Mouse (Mus musculus) v-Abl transformed pro-B cells (cell line): Measurements from ENCODE around the gene Tln2.

Experiments used
- in situ Hi-C, 2 experiments: fragments of 400-800 bp; cut with MboI; formaldehyde crosslinking; loops; one replicate each; pipeline ENCODE4 v1.15.1; 2025; ENCODE audit not compliant: unreplicated experiment in 2 of 2

The Tln2 gene

DNA sequence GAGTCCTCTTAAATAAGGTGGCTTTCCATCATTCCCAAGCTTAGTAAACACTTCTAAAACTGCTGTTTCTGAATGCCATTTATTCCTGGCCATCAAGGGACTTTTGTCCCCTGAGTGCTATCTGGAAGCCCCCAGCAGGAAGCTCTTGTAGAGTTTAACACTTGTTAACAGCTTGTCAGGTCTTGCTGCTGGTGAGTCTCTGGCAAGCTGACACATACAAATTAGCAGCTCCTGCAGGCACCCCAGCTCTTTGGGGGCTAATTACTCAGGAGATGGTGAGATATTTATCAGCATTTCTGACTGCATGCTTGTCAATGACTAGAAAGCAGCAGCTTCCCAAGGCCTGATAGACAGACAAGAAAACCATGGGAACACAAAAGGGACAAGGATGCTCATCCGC is 77.2 kb downstream of the Tln2 start:
- in situ Hi-C loops: no loop called here

DNA sequence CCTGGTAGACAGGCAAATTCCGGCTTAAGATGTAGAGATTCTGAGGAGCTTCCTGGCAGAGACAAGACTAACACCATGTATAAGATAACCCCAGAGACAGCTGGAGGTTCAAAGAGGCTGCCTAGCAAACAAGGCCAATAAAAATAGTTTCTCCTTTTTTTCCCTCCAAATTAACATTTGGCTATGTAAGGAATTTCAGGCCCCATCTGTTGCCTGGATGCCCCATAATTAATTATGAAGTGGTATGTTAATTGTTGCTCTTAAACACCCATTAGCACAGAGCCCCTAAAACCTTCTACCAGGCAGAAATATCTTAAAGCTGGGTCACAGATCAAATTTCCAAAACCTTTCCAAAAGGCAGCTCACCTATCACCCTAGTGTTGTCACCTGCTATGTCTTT is 77.7 kb downstream of the Tln2 start:
- in situ Hi-C loops: no loop called here

DNA sequence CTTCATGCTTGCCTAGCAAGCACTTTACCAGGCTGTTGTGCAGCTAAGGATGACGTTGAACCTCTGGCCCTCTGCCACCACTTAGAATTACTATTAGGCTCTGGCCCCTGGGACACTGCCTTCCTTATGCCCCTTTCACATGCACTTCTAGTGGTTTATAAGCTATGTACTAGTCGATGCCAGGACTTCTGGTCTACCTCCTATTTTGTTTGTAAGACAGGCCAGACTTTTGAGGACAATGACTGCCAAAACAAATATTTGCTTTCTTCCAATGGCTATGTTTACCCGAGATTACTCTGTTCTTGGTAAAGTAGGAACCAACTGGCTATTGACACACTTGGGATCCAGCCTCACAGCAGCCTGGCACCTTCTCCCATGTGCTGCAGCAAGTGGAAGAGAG is 82.1 kb downstream of the Tln2 start:
- in situ Hi-C loops: no loop called here

DNA sequence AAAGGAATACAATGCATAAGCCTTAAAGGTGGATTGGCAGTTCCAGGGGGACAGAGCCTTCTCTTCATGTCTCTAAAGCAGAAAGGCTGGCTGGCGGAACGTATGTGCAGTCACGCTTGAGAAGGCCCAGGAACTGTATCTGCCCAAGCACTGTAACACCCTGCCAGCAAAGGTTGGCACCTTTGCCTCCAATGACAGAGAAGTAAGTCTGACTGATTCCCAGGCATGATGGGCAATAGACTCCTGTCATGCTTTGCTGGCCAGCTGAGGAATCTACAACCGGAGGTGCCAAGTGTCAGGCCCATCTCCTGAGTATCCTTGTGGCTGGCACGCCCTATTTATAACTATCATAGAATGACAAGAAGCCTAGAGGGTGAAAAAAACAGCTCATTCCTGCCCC is 83.3 kb downstream of the Tln2 start:
- in situ Hi-C loops: no loop called here

DNA sequence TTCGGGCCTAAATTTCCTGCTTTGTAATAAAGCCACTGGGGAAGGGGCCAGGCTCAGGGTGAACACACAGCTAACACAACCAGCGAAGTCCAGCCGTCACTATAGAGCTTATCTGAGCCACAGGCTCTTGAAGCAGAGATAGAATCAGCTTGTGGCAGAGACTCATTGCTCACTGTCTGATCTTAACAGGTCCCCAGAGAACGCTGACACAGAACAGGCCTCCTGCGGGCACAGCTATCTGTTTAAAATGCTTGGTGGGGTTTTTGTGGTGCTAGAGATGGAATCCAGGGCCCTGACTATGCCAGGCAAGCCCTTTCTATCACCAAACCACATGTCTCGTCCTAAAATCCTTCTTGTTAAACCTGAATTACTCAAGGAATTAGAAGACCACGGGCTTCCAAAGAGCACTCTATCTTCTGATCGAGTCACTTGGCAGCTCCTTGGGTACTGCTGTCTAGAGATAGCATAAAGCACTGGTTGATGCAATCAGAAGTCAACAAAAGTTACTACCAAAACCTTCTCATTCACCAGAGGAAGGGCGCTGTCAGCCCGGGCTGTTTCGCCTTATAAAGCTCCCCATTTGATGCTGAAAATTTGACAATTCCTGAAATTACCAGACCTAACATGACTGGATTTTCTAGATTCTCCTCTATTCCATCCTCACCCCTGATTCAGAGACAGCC is 95.9 kb downstream of the Tln2 start:
- in situ Hi-C loops: no loop called here

DNA sequence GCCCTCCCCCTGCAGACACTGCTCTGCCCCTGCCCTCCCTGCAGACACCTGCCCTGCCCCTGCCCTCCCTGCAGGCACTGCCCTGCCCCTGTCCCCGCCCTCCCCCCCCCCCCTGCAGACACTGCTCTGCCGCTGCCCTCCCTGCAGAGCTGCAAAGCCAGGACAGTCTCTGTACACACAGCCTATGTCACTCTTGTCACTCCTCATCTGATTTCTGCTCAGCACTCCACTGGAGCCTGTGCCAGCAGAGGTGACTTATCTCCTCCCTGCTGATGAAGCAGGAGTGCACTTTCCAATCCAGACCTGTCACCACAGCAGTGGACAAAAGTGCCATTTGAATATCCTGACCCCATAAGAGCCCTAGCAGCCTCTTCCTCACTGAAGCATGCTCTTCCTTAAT is 118.0 kb downstream of the Tln2 start:
- in situ Hi-C loops: no loop called here

DNA sequence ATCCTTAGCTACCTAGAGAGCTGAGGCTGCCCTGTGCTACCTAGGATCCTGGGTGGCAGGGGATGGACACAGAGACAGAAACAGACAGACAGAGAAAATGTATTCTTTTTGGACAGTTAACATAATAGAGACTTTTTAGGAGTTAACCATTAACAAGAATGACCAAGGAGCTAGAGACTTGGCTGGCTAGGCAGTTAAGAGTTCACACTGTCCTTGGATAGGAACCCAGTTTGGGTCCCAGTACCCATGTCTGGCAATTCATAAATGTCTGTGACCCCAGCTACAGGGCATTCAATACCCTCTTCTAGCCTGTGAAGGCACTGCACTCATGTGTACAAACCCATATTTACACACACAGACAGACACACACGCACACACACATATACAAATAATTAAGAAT is 122.0 kb downstream of the Tln2 start:
- in situ Hi-C loops: no loop called here

DNA sequence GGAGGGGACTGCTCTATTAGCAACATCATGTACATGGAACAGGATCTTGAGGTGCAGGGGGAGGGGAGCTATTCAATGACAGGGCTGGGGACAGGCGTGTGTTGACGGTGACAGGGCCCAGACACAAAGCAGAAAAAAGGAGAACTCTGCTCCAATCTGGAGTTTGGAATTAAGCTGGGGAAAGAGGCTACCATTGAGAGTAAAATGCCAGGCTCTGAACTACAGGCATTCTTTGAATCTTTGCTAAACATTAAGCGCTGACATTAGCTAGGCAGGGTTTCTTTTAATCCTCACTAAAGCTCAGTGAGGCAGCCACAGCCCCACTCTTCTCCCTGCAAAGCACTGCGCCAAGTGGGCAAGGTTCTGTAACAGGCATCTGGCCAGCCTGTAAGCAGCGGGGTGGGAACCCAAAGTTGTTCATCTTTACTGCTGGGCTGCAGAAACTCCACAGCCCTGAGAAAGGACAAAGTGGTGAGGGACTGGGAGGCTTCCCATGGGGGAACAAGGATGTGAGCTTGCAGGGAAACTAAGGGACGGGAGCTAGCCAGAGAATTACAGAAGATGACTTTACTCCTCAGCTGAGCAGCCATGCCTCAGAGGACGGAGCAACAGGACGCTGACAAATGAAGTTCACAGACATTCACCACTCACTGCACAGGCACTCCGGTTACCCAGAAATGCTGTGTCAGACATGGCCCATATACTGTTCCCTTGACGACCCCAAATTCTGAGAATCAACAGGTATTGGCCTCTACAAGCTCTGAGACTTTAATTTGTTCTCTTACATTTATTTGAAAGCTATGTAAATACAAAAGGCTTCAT is 124.0 kb downstream of the Tln2 start:
- in situ Hi-C loops: no loop called here

DNA sequence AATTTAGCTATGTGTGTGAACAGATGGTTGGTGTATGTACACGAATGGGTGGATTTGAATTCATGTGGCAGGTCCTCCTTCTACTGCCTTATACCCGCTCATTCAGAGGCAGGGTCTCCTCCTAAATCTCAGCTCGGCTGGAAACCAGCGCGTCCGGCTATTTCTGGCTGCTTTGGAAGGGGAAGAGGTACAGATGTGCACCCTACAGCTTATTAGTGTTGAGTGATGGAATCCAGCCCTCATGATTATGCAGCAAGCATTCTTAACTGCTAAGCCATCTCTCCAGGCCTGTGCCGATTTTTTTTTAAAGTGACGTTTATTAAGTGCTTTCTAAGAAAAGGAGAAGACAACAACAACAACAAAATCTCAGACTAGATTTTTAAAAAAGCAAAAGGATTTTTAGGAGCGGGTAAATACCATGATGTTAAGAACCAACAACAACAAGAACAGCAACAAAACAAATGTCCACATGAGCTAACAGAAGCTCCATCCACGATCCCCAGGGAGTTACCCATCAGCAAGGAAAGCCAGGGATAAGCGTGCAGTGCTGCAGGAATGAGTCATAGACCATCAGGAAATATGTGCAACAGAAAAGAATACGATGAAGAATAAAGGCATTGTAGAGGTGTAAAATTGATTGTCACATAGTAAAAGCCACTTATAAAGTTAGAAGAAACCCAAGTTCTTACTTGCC is 130.2 kb downstream of the Tln2 start:
- in situ Hi-C loops: no loop called here

DNA sequence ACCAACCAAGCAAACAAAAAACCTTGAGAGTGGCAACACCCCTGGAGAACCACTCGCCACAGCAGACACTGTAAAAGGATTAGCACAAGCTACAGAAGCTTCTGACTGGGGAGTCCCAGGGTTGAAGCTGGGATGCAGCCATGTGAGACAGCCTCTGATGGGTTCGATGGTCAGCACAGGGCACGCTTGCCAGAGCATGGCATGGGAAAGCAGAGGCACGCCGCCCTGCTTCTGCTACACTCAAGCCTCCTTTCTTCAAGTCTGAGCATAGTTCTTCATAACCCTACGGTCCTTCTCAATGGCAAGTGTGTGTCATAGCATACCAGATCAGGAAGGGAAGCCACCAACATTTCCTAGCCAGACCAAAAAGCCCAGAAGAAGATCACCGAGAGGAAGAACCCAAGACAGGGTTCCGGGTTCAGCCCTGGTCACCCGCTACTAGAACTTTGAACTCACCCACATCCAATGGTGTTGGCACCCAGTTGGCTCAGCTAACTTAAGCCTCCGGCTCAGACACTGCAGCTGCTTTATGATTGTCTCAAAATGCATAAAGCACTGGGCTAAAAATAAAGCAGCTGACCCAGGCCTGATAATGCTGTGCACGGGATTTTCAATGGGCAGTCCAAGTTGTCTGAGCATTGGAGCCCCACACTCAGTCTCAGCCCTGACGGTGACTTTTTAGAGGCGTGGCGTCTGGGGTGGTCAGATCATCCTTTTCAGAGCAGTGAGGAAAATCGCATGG is 131.0 kb downstream of the Tln2 start:
- in situ Hi-C loops: no loop called here

DNA sequence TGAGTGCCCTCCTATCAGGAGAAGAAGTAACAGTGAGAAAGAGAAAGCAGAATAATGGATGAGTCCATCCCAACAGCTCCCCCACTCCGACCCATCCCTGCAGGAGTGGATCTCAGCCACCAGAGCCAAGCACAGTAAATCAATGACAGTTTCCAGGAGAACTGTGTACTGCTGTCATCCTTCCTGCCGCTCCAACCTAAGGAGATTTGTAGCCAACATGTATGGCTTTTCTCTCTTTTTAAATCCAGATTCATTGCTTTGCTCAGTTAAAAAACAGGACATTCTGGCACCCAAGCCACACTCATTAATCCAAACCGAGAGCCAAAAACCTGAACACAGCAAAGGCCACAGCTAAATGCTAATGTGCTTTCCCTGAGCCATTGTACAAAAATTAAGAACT is 133.2 kb downstream of the Tln2 start:
- in situ Hi-C loops: no loop called here

DNA sequence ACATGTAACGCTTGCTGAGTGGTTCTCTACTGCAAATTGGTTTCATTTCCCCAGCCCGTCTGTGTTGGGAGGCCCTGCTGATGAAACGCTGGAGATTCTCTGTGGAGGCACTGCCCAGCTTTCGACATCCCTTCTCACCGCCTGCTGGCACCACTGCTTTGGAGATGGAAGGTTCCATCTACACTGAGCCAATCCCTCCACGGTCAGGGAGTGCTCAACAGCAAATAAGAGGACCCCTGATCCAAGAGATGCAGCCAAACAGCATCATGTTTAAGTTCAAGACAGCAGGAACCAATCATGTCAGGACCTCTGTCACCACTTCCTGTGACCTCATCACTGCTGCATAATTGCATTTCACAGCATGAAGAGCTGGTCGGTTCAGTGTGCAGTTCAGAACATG is 135.4 kb downstream of the Tln2 start:
- in situ Hi-C loops: no loop called here

DNA sequence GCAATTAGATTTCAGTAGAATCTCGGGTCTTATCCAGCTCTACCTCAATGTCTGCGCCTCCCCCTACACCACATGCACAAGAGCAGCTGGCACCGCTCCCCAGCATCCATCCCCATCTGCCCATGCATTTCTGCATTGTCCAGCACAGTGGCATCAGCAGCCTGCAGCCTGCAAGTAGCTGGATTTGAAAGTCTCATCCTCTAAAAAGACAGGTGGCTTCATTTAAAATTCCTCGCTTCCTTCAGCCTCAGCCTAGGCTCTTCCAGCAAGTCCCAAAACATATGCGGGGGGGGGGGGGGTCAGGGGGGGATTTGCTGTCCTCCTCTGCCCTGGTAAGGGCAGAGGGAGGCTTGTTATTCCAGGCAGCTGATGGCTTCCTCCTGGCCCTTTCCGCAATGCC is 141.4 kb downstream of the Tln2 start:
- in situ Hi-C loops: no loop called here

DNA sequence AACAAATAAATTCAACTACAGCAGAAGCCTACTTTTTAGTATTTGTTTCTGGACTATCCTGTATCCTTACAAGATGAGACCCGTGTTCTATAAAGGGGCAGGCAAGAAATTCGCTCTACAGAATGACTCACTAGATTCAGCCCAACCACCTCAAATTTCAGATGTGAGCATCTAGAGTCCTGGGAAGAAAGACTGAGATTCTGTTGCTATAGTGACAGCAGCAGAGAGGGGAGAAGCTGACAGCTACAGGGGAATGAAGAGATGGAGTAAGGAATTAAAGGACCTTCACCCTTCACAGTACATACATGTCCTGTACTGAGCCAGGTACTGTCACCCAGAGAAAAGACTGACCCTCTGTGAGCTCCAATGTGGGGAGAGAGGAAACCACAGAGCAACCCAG is 148.8 kb downstream of the Tln2 start:
- in situ Hi-C loops: no loop called here

DNA sequence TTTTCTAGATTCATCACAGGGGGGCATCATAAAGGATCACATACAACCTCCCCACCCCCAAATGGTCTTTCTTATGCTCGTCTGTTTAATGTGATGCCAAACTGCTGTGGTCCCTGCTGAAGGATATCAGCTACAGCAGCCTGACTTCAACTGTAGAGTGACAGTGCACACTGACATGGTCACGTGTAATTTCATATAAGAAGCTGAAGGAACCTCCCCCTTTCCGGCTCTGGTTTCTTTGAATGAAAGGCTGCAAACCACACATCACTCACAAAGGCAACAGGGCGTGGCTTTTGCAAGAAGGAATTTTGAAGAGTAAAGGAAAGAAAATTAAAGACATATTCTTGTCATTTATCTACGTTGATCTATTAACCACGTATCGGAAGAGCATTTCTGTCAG is 154.8 kb downstream of the Tln2 start:
- in situ Hi-C loops: no loop called here

DNA sequence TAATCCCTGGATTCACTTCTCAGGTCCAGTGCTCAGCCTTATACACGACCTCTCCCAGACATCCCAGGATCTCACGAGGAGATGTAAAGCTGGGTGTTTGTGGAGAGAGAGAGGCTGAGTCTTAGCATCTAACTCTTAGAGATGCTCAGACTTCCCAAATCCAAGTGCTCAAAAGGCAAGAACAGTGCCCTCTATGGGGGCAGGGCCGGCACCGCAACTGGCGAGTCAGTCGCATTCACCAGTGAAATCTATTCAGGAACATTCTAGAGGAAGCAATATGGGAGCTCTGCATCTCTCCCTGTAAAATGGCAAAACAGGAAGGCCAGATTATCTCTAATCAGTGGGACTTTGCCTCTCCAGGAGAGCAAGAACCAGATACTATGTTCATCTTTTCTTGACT is 159.9 kb downstream of the Tln2 start:
- in situ Hi-C loops: no loop called here

DNA sequence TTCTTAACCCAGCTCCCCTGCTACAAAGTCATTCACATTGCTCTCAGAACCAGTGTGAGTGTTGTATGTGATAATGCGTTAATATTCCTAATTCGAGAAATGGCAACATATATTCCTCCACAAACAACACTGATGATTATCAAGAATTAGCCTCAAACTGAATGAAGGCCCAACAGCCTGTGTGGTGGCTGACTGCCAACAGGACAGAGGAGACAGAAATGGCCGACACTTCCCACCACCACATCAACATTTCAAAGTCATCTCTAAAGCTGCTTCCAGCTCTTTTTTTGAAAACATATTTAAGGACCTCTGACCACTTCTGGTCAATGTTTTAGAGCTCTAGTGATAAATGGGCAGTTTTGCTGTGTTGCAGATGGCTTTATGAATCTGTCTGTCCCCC is 161.7 kb downstream of the Tln2 start:
- in situ Hi-C loops: no loop called here

DNA sequence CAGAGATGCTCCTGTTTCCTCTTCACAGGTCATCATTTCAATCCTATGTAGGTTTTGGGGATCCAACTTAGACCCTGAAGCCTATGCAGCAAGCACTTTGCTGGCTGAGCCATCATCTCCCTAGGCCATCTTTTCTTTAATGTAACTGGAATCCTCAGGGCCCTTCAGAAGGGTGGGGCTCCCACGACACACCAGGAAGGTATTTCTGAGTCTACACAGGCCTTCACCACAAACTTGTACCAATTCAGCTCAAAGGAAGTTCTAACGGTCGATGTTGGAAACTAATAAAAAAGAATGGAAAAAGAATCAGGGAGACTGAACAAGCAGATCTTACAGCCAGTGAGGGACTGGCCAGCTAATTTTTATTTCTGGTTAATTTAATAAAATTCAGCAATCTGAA is 163.1 kb downstream of the Tln2 start:
- in situ Hi-C loops: no loop called here

DNA sequence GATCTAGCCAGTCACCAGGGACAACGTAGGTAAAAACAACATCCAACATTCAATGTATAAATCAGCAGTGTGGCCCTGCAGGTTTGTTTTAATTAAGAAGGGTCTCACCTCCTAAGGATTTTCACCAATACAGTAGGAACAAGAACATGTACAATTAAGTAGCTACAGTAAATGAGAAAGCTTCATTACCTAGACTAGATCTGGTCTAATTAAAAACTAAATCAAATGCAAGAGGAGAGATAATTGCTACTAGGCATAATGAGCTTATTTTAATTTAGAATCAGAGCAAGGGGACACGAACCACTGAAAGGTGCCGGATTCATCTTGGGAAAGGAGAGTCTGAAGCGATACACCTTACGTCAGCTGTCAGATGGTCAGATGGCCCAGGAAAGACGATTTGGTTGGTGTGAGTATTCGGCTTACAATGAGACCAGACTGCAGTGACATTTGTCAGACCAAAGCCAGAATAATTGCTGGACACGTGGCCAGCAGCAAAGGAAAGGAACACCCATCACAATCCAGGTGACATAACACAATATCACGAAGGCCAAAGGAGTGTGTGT is 175.4 kb downstream of the Tln2 start:
- in situ Hi-C loops: no loop called here

DNA sequence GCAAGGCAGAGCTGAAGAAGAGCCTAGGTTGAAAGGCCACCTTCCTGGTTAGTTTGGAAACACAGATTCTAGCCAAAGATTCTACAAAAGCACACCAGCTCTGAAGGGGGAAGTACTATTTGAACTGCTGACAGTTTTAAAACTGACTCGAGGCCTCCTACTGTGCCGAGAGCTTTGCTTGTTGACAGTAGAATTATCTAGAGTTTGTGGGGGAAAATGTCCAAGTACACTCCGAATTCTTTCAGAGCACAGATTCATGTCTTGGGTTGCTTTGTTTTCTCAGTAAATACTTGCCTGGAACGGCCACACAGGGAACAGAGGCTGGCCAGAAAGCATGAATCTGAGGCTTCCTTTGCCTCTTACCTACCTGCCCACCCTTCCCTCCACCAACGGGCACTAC is 179.4 kb downstream of the Tln2 start:
- in situ Hi-C loops: no loop called here

DNA sequence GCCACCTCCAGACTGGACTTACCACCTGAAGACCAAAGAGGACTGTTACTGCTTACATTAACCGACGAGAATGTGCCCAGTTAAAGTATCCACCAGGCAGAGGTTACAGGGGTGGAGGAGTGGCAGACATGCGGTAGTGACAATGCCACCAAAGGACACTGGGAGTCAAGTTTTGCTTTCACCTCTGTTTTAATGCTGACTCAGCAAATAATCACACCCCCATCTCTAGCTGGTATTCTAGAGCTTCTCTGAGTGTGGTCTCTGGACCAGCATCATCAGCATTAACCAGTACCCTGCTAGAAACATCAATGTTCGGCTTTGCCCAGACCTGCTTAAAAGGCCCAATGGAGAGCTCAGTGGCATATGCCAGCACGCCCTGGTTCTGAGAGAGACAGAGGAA is 180.7 kb downstream of the Tln2 start:
- in situ Hi-C loops: no loop called here
